Mouse (Mus musculus) neural tube, embryonic 15.5 days (tissue): ENCODE measurements around the gene Zdhhc15. TPM values are rescaled to one million over a fixed set of nuclear protein-coding genes. Genes with fewer than 3 reads are reported as not detected.

Experiments
- ATAC-seq: fragments of 200-750 bp; cut with Nextera tagmentation; 2 replicates; pipeline ENCODE4 v1.8.0; 2017; ENCODE audit warnings: mild to moderate bottlenecking, moderate TSS enrichment, moderate library complexity; ENCODE audit not compliant: low FRiP score
- H3K27ac ChIP-seq: fragments of 300-500 bp; sonication (generic); replicated peaks from 2 replicates; pipeline ENCODE4 v1.5.1; 2015; ENCODE audit warnings: mild to moderate bottlenecking, inconsistent platforms
- H3K27me3 ChIP-seq: fragments of 300-500 bp; sonication (generic); replicated peaks from 2 replicates; pipeline ENCODE4 v1.6.1; 2015; ENCODE audit warnings: inconsistent platforms
- H3K36me3 ChIP-seq: fragments of 300-500 bp; sonication (generic); 2 replicates; pipeline ENCODE4 v1.6.1; 2015; ENCODE audit warnings: inconsistent platforms
- H3K4me1 ChIP-seq: fragments of 300-500 bp; sonication (generic); 2 replicates; pipeline ENCODE4 v1.6.1; 2015; ENCODE audit warnings: inconsistent platforms
- H3K4me2 ChIP-seq: fragments of 300-500 bp; sonication (generic); 2 replicates; pipeline ENCODE4 v1.6.1; 2015; ENCODE audit warnings: inconsistent platforms, mild to moderate bottlenecking, moderate library complexity
- H3K4me3 ChIP-seq: fragments of 300-500 bp; sonication (generic); replicated peaks from 2 replicates; pipeline ENCODE4 v1.5.1; 2015; ENCODE audit warnings: mild to moderate bottlenecking, inconsistent platforms
- H3K9ac ChIP-seq: fragments of 300-500 bp; sonication (generic); replicated peaks from 2 replicates; pipeline ENCODE4 v1.6.1; 2015; ENCODE audit warnings: mild to moderate bottlenecking, inconsistent platforms
- H3K9me3 ChIP-seq: fragments of 300-500 bp; sonication (generic); replicated peaks from 2 replicates; pipeline ENCODE4 v1.6.1; 2016; ENCODE audit warnings: inconsistent platforms
- WGBS: fragments of 180-500 bp; shearing (Covaris S2); methylation state at CpG from one replicate; pipeline ENCODE4 v1.1.7; 2015; ENCODE audit warnings: mixed read lengths; 5-methylcytosine and 5-hydroxymethylcytosine counted together
- polyA plus RNA-seq: library from polyadenylated mRNA; unstranded; fragments of >200 nt; fragmentation: Nextera tagmentation; extraction: Ambion mirVana; gene quantifications from 2 replicates; pipeline ENCODE4 v1.2.1, GENCODE M21; 2015

The Zdhhc15 gene
- polyA plus RNA-seq, 1 experiment from 2014 or later, result 4.2 TPM

DNA sequence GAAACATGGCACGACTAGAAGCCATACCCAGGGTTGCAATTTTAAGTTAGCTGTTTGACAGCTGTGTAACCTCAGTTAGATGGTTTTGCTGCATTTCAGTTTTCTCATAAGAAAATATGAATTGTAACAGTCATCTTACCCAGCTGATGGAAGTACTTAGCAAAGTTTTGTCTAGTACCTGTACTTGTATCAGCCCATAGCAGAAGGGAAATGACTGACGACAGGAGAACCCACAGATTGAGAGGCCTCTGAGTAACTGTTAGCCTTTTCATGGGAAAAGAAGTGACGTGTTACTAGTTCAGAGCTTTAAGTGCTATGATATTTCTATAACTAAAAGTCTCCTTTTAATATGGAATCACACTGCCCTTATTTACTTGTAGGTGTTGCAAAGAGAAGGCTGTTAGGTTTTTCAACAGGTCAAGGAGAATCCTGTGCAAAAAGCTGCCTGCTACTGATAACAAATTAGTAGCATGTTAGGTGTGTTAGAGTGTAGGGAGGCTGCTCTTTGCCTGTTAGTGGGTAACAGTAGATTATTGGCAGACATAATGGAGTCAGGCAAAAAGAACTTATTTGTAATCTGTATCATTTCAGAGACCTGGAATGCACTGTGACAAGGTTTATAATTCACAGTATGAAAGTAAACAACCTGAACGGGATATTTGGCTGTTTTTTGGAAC is 126.8 kb downstream of the Zdhhc15 start:
- no peak overlapping the region for H3K4me2 ChIP-seq
- WGBS, result 74% methylated on average over 4 of the region's 4 CpGs
- H3K4me3 ChIP-seq, result no peak overlapping the region
- H3K4me1 ChIP-seq, result no peaks in the 10 kb centered on the region
- H3K9me3 ChIP-seq, result no peaks in the 10 kb centered on the region
- no peak for ATAC-seq
- H3K9ac ChIP-seq, result no peak overlapping the region
- H3K27ac ChIP-seq, result no peak overlapping the region
- H3K27me3 ChIP-seq, result peaks cover 20% of the 10 kb centered on the region; the same call in 1 of the 2 replicates
- H3K36me3 ChIP-seq, result no peaks in the 10 kb centered on the region

- Histone ChIP-seq H3K4me1 (no peaks in the 10 kb centered on the region), H3K36me3 (no peaks in the 10 kb centered on the region), H3K9ac (no peak overlapping the region), H3K4me3 (no peak overlapping the region), H3K4me2 (no peak overlapping the region), H3K9me3 (no peaks in the 10 kb centered on the region), H3K27me3 (peaks cover 25% of the 10 kb centered on the region; the same call in 1 of the 2 replicates), H3K27ac (no peak overlapping the region)
- no peak for ATAC-seq
- whole genome bisulfite sequencing, result 95% methylated on average over 4 of the region's 4 CpGs
Observed at GRCm38 (mm10) chrX:104542635-104543034, 128.2 kb downstream of the Zdhhc15 start.

- no peaks in the 10 kb centered on the region for H3K36me3 ChIP-seq
Observed at GRCm38 (mm10) chrX:104501765-104502164, 169.1 kb downstream of the Zdhhc15 start.

DNA sequence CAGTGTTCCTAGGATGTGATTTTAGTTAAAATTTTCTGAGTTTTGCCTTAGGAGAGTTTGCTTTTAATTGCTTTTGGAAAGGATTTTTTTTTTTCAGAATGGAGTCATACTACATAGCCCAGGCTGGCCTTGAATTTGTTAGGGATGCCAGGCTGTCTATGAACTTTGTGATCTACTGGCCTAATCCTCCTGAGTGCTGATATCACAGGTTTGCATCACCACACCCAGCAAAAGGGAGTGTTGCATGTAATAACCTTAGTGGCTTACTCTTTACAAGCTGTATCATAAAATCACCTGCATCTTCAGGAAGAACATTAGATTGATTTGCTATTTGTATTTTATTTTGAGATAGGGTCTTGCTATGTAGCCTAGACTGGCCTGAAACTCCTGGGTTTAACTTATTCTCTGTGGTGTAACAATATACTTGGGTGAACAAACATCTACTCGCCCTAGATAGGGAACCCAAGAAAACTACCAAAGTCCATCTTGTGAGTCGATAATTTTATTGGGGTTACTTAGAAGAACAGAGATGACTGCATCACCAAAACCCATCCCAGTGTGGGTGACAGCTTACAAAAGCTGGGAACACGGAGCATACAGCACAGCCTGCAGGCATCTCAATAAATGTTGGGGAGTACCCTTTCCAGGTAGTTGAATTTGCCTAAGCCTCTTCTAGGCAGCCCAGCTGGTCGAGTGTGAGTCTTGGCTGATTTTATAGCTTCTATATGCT is 181.1 kb downstream of the Zdhhc15 start:
- 48% methylated on average over 4 of the region's 4 CpGs for WGBS

More at GRCm38 (mm10) chrX:104501765-104502164, 169.1 kb downstream of the Zdhhc15 start:
- no peak overlapping the region for H3K9ac ChIP-seq
- H3K9me3 ChIP-seq, result no peaks in the 10 kb centered on the region
- ATAC-seq, result no peak
- H3K27ac ChIP-seq, result no peak overlapping the region
- H3K4me3 ChIP-seq, result no peak overlapping the region
- H3K27me3 ChIP-seq, result peaks cover 20% of the 10 kb centered on the region; the same call in 1 of the 2 replicates
- no peaks in the 10 kb centered on the region for H3K4me1 ChIP-seq
- WGBS, result 77% methylated on average over 5 of the region's 5 CpGs
- no peak overlapping the region for H3K4me2 ChIP-seq

GRCm38 (mm10) chrX:104488870-104489467 is 181.9 kb downstream of the Zdhhc15 start:
- H3K27ac ChIP-seq, result no peak overlapping the region
- no peaks in the 10 kb centered on the region for H3K9me3 ChIP-seq
- no peak overlapping the region for H3K4me3 ChIP-seq
- no peak for ATAC-seq
- 81% methylated on average over 4 of the region's 4 CpGs for WGBS
- H3K4me2 ChIP-seq, result no peak overlapping the region
- H3K36me3 ChIP-seq, result no peaks in the 10 kb centered on the region
- H3K9ac ChIP-seq, result no peak overlapping the region
- peaks cover 5% of the 10 kb centered on the region for H3K27me3 ChIP-seq
- H3K4me1 ChIP-seq, result peaks cover 4% of the 10 kb centered on the region; the same call in 1 of the 2 replicates

More for the DNA sequence above, 181.1 kb downstream of the Zdhhc15 start:
- H3K27ac ChIP-seq, result no peak overlapping the region
- no peak overlapping the region for H3K9ac ChIP-seq
- no peaks in the 10 kb centered on the region for H3K9me3 ChIP-seq
- no peaks in the 10 kb centered on the region for H3K4me1 ChIP-seq
- no peak for ATAC-seq
- H3K27me3 ChIP-seq, result peaks cover 5% of the 10 kb centered on the region
- H3K4me2 ChIP-seq, result no peak overlapping the region
- no peaks in the 10 kb centered on the region for H3K36me3 ChIP-seq
- H3K4me3 ChIP-seq, result no peak overlapping the region

DNA sequence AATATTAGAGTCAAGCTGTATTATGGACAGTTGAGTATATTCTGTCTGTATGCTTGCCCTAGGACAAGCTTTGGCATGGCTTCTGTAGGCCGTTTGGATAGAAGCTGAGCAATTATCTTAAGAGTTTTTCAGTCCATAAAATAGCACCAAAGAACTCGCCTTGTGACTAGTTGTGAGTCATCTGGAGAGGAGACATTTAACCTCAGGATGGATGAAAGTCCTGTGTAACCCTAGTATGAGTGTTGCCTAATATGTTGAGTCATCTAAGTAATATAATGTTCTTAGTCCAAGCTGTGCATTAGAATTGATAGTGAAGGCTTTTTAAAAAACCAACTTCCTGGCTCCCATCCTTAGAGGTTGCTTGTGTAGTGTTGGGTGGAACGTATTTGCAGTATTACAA is 182.8 kb downstream of the Zdhhc15 start:
- no peak for ATAC-seq
- Histone ChIP-seq H3K9me3 (no peaks in the 10 kb centered on the region), H3K4me2 (no peak overlapping the region), H3K9ac (no peak overlapping the region), H3K4me3 (no peak overlapping the region), H3K27ac (no peak overlapping the region), H3K36me3 (no peaks in the 10 kb centered on the region), H3K27me3 (peaks cover 8% of the 10 kb centered on the region), H3K4me1 (peaks cover 4% of the 10 kb centered on the region; the same call in 1 of the 2 replicates)
- 71% methylated on average over 3 of the region's 3 CpGs for WGBS

Other genes starting within 250 kb of the Zdhhc15 start
- 2.1 and 2.8 TPM in 2 replicates for gene Uprt, start 188.2 kb downstream of the Zdhhc15 start, polyA plus RNA-seq
- gene Magee2, start 186.2 kb upstream of the Zdhhc15 start, polyA plus RNA-seq, result 30.0 and 35.4 TPM in 2 replicates